Mouse (Mus musculus): Measurements from ENCODE around the gene Mindy3. TPM values are rescaled to one million over a fixed set of nuclear protein-coding genes. Genes with fewer than 3 reads are reported as not detected.

The Mindy3 gene
- total RNA-seq, 2 experiments from 2014 or later: 95.2 to 97.0 TPM

GRCm38 (mm10) chr2:12305064-12305650 lies 114.1 kb downstream of the Mindy3 start:
- no peak for DNase-seq (ENCODE audit: low spot score in 2 of 2)

GRCm38 (mm10) chr2:12301431-12302170 lies 117.7 kb downstream of the Mindy3 start, which contains the start of gene Itga8:
Gene Itga8 (minus strand): TSS chr2:12301922.
- peak; percentile 76 to 91 for DNase-seq (ENCODE audit: low spot score in 2 of 2)

GRCm38 (mm10) chr2:12300449-12301228 lies 118.6 kb downstream of the Mindy3 start:
- DNase-seq (ENCODE audit: low spot score in 2 of 2): peak in 1 of 2 experiments; percentile 49

DNA sequence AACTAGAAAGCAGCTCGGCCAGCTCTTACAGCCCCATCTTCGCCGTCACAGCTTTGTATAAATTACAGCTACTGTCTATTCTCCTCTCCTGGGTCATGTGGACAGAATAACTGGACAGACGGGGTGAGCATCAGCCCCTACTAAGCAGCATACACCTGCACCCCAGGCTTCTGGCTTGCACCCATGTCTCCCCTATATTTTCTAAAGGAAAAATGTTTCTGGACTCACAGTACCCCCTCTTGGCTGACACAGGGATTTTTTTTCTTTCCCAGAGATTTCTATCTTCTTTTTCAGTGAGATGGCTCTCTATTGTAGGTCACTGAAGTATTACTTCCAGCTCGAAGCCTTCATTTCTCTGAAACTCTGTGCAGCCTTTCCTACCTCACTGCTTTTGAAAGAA lies 122.0 kb downstream of the Mindy3 start:
- no peak for DNase-seq (ENCODE audit: low spot score in 2 of 2)

Other genes starting within 250 kb of the Mindy3 start
- gene Itga8, start 117.5 kb downstream of the Mindy3 start, total RNA-seq (2021): 10 to 100 TPM; 20.1 to 23.8 TPM

All from layer of hippocampus, adult 18-20 months (tissue).